Mouse (Mus musculus) MEL (cell line): ENCODE measurements around the gene Efemp1. TPM values are rescaled to one million over a fixed set of nuclear protein-coding genes. Genes with fewer than 3 reads are reported as not detected.

Experiments used
- DNase-seq: peaks from one replicate; pipeline ENCODE4 v3.0.0; 2011; ENCODE audit warnings: low read depth, low spot score
- H3K27ac ChIP-seq: 2 replicates; pipeline ENCODE4 v1.5.1; 2012; ENCODE audit warnings: low read depth, mild to moderate bottlenecking, control low read depth, low read length, moderate library complexity; ENCODE audit not compliant: control insufficient read depth
- H3K27me3 ChIP-seq, 2 experiments: fragments of 150-350 bp in 1 of 2; sonication (generic) in 1 of 2; 2 replicates each; pipeline ENCODE4 v1.6.1; 2012; ENCODE audit warnings: low read length in 2 of 2, mild to moderate bottlenecking in 2 of 2, improper control_type of control experiment in 1 of 2, moderate library complexity in 1 of 2; ENCODE audit not compliant: insufficient read depth in 2 of 2, control insufficient read depth in 1 of 2
- H3K36me3 ChIP-seq, 2 experiments: 2 replicates each; pipeline ENCODE4 v1.6.1; 2012 to 2014; ENCODE audit warnings: low read length in 2 of 2, improper control_type of control experiment in 1 of 2, inconsistent platforms in 1 of 2, mild to moderate bottlenecking in 1 of 2; ENCODE audit not compliant: insufficient read depth in 2 of 2, control insufficient read depth in 1 of 2
- H3K4me1 ChIP-seq, 2 experiments: fragments of 150-350 bp in 1 of 2; sonication (generic) in 1 of 2; 2 replicates each; pipeline ENCODE4 v1.6.1; 2012; ENCODE audit warnings: low read length in 2 of 2, improper control_type of control experiment in 1 of 2, mild to moderate bottlenecking in 1 of 2; ENCODE audit not compliant: insufficient read depth in 2 of 2, control insufficient read depth in 1 of 2
- H3K4me3 ChIP-seq, 2 experiments: fragments of 150-350 bp in 1 of 2; sonication (generic) in 1 of 2; 2 replicates each; pipeline ENCODE4 v1.5.1; 2012; ENCODE audit warnings: low read depth in 2 of 2, low read length in 2 of 2, mild to moderate bottlenecking in 2 of 2, moderate library complexity in 2 of 2, control low read depth in 1 of 2, improper control_type of control experiment in 1 of 2; ENCODE audit not compliant: control insufficient read depth in 1 of 2, insufficient read depth in 1 of 2
- H3K79me2 ChIP-seq: 2 replicates; pipeline ENCODE4 v1.6.1; 2012; ENCODE audit warnings: mild to moderate bottlenecking, low read length, moderate library complexity; ENCODE audit not compliant: control insufficient read depth, poor library complexity, insufficient read depth
- H3K9ac ChIP-seq: 2 replicates; pipeline ENCODE4 v1.6.1; 2012; ENCODE audit warnings: low read depth, mild to moderate bottlenecking, control low read depth, low read length, moderate library complexity; ENCODE audit not compliant: control insufficient read depth, poor library complexity, severe bottlenecking
- H3K9me3 ChIP-seq: fragments of 150-350 bp; sonication (generic); replicated peaks from 2 replicates; pipeline ENCODE4 v1.6.1; 2012; ENCODE audit warnings: mild to moderate bottlenecking, low read length, improper control_type of control experiment, moderate library complexity; ENCODE audit not compliant: insufficient read depth
- BHLHE40 ChIP-seq: IDR thresholded peaks from 2 replicates; pipeline ENCODE4 v1.6.1; 2012; ENCODE audit warnings: low read depth, mild to moderate bottlenecking, inconsistent platforms, low read length, improper control_type of control experiment, borderline replicate concordance
- CHD1 ChIP-seq: IDR thresholded peaks from 2 replicates; pipeline ENCODE4 v1.6.1; 2012; ENCODE audit warnings: low read depth, mild to moderate bottlenecking, inconsistent platforms, low read length, improper control_type of control experiment
- CHD2 ChIP-seq: IDR thresholded peaks from 2 replicates; pipeline ENCODE4 v1.6.1; 2011; ENCODE audit warnings: low read length, improper control_type of control experiment
- CTCF ChIP-seq, 3 experiments: IDR thresholded peaks in 2 of 3; conservative IDR thresholded peaks in 1 of 3; 2 replicates each; pipeline ENCODE4 v1.5.1; 2011 to 2012; ENCODE audit warnings: low read length in 3 of 3, low read depth in 2 of 3, mild to moderate bottlenecking in 2 of 3, improper control_type of control experiment in 1 of 3, inconsistent platforms in 1 of 3, mixed read lengths in 1 of 3, moderate library complexity in 1 of 3; ENCODE audit not compliant: control insufficient read depth in 1 of 3, insufficient read depth in 1 of 3, poor library complexity in 1 of 3, severe bottlenecking in 1 of 3
- E2F4 ChIP-seq: IDR thresholded peaks from 2 replicates; pipeline ENCODE4 v1.6.1; 2011; ENCODE audit warnings: low read depth, low read length, improper control_type of control experiment, borderline replicate concordance
- ELF1 ChIP-seq: IDR thresholded peaks from 2 replicates; pipeline ENCODE4 v1.6.1; 2014; ENCODE audit warnings: low read depth, mild to moderate bottlenecking, inconsistent platforms, low read length, improper control_type of control experiment, moderate library complexity
- GATA1 ChIP-seq: IDR thresholded peaks from 2 replicates; pipeline ENCODE4 v1.6.1; 2011; ENCODE audit warnings: low read depth, low read length, improper control_type of control experiment
- HCFC1 ChIP-seq: IDR thresholded peaks from 2 replicates; pipeline ENCODE4 v1.6.1; 2012; ENCODE audit warnings: low read depth, mild to moderate bottlenecking, inconsistent platforms, low read length, improper control_type of control experiment, moderate library complexity
- JUND ChIP-seq: IDR thresholded peaks from 2 replicates; pipeline ENCODE4 v1.6.1; 2011; ENCODE audit warnings: low read depth, mild to moderate bottlenecking, improper control_type of control experiment, low read length
- MAFK ChIP-seq: IDR thresholded peaks from 2 replicates; pipeline ENCODE4 v1.6.1; 2011; ENCODE audit warnings: low read depth, mild to moderate bottlenecking, low read length, improper control_type of control experiment, borderline replicate concordance
- MAX ChIP-seq: IDR thresholded peaks from 2 replicates; pipeline ENCODE4 v1.6.1; 2011; ENCODE audit warnings: low read length, improper control_type of control experiment
- MAZ ChIP-seq: IDR thresholded peaks from 2 replicates; pipeline ENCODE4 v1.6.1; 2012; ENCODE audit warnings: low read depth, mild to moderate bottlenecking, inconsistent platforms, low read length, improper control_type of control experiment
- MEF2A ChIP-seq: IDR thresholded peaks from 2 replicates; pipeline ENCODE4 v1.6.1; 2014; ENCODE audit warnings: low read depth, mild to moderate bottlenecking, inconsistent platforms, low read length, improper control_type of control experiment; ENCODE audit not compliant: poor library complexity, insufficient replicate concordance, severe bottlenecking; ENCODE audit errors: extremely low read depth
- NRF1 ChIP-seq: IDR thresholded peaks from 2 replicates; pipeline ENCODE4 v1.6.1; 2014; ENCODE audit warnings: low read depth, mild to moderate bottlenecking, inconsistent platforms, low read length, improper control_type of control experiment, moderate library complexity; ENCODE audit not compliant: poor library complexity, insufficient read depth, severe bottlenecking
- POLR2AphosphoS2 ChIP-seq: IDR thresholded peaks from 2 replicates; pipeline ENCODE4 v1.6.1; 2011; ENCODE audit warnings: low read length, improper control_type of control experiment
- POLR2AphosphoS5 ChIP-seq: IDR thresholded peaks from 2 replicates; pipeline ENCODE4 v1.6.1; 2012; ENCODE audit warnings: low read depth, borderline replicate concordance, mild to moderate bottlenecking, inconsistent platforms, low read length, moderate library complexity, mixed read lengths
- RAD21 ChIP-seq: IDR thresholded peaks from 2 replicates; pipeline ENCODE4 v1.6.1; 2011; ENCODE audit warnings: mild to moderate bottlenecking, low read depth, low read length, improper control_type of control experiment
- SIN3A ChIP-seq: IDR thresholded peaks from 2 replicates; pipeline ENCODE4 v1.6.1; 2012; ENCODE audit warnings: low read length, improper control_type of control experiment, inconsistent platforms
- TAL1 ChIP-seq: IDR thresholded peaks from 2 replicates; pipeline ENCODE4 v1.6.1; 2012; ENCODE audit warnings: mild to moderate bottlenecking, inconsistent platforms, low read length, moderate library complexity, mixed read lengths
- TBP ChIP-seq: IDR thresholded peaks from 2 replicates; pipeline ENCODE4 v1.8.0; 2011; ENCODE audit warnings: low read depth, low read length, improper control_type of control experiment
- TCF12 ChIP-seq: IDR thresholded peaks from 2 replicates; pipeline ENCODE4 v1.6.1; 2014; ENCODE audit warnings: low read depth, mild to moderate bottlenecking, inconsistent platforms, low read length, improper control_type of control experiment, moderate library complexity
- UBTF ChIP-seq: IDR thresholded peaks from 2 replicates; pipeline ENCODE4 v1.6.1; 2012; ENCODE audit warnings: low read depth, mild to moderate bottlenecking, inconsistent platforms, low read length, improper control_type of control experiment, moderate library complexity, borderline replicate concordance; ENCODE audit not compliant: insufficient read depth
- USF1 ChIP-seq: IDR thresholded peaks from 2 replicates; pipeline ENCODE4 v1.6.1; 2014; ENCODE audit warnings: low read depth, mild to moderate bottlenecking, inconsistent platforms, low read length, improper control_type of control experiment, moderate library complexity
- ZKSCAN1 ChIP-seq: IDR thresholded peaks from 2 replicates; pipeline ENCODE4 v1.6.1; 2012; ENCODE audit warnings: low read depth, mild to moderate bottlenecking, inconsistent platforms, low read length, improper control_type of control experiment, moderate library complexity
- ZMIZ1 ChIP-seq: IDR thresholded peaks from 2 replicates; pipeline ENCODE4 v1.6.1; 2012; ENCODE audit warnings: low read depth, mild to moderate bottlenecking, inconsistent platforms, low read length, improper control_type of control experiment, moderate library complexity
- ZNF384 ChIP-seq: IDR thresholded peaks from 2 replicates; pipeline ENCODE4 v1.6.1; 2012; ENCODE audit warnings: low read depth, mild to moderate bottlenecking, inconsistent platforms, low read length, improper control_type of control experiment
- polyA plus RNA-seq, 2 experiments: library from polyadenylated mRNA; stranded (reverse) in 1 of 2; unstranded in 1 of 2; fragments of >175 nt in 1 of 2; fragments of >200 nt in 1 of 2; gene quantifications; 2 replicates each; pipeline versions ENCODE4 v1.2.1 to v1.2.4; 2012; ENCODE audit warnings: low replicate concordance in 2 of 2, low read depth in 1 of 2; ENCODE audit not compliant: insufficient read length in 2 of 2, insufficient read depth in 1 of 2, missing spikeins in 1 of 2
- total RNA-seq: library from RNA; depleted of rRNA; stranded (reverse); fragments of 300-350 nt; gene quantifications from 2 replicates; pipeline ENCODE4 v1.2.3, GENCODE M21; 2012

The Efemp1 gene
- total and polyA plus RNA-seq, 3 experiments, result not detected

DNA sequence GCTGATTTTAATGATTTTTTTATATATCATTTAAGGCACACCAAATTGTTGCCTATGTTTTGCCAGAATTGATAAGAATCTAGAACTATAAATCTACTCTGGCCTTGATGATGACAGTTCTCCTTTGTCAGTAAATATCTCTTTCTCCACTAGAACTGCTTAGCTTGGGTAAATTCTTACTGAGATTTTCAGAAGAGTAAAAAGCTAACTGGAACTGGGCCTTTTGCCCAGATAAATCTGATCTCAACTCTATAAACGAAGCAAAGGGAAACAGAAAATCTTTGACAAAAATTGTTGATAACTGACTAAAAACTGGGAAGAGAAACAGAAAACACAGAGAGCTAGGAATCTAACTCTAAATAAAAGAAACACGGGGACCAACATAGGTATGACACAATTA lies 51.6 kb downstream of the Efemp1 start:
- TF ChIP-seq SIN3A (no peak), MAZ (no peak), USF1 (no peak), HCFC1 (no peak), CHD1 (no peak), MAX (no peak), E2F4 (no peak), GATA1 (no peak), MAFK (no peak), TCF12 (no peak), CTCF (IDR thresholded peaks at IDR 0.05 in 2 of 3, conservative IDR thresholded peaks at IDR 0.05 in 1 of 3; ENCODE audit: control insufficient read depth in 1 of 3, insufficient read depth in 1 of 3, low read depth in 2 of 3, low read length in 3 of 3, poor library complexity in 1 of 3, severe bottlenecking in 1 of 3) (no peak), MEF2A (no peak)
- no peaks in the 10 kb centered on the region for H3K36me3 ChIP-seq
- no peak overlapping the region for H3K4me3 ChIP-seq

DNA sequence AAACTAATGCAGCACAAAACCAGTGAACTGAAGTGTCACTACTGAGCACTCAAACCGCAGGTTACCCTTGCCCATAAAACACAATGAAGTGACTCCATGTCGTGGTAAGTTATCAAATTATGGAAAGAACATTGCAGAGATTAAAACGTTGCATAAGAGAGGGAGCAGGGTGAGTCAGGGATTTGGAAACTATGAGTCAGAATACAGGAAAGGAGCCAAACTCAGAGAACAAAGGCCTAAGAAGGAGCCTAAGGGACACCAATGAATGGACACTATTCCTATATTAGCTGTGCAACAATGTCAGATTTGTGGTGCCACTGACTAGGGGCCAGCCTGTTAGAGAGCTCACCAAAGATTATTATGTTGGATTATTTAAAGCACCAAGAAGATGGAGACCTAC lies 53.3 kb downstream of the Efemp1 start:
- H3K4me1 ChIP-seq, result no peaks in the 10 kb centered on the region
- no peaks in the 10 kb centered on the region for H3K9me3 ChIP-seq
- DNase-seq, result no peak
- H3K79me2 ChIP-seq, result no peaks in the 10 kb centered on the region
- H3K9ac ChIP-seq, result no peak overlapping the region
- H3K27ac ChIP-seq, result no peak overlapping the region
- H3K4me3 ChIP-seq, result no peak overlapping the region
- no peaks in the 10 kb centered on the region; a peak in 1 of 4 replicates for H3K27me3 ChIP-seq
- no peaks in the 10 kb centered on the region for H3K36me3 ChIP-seq
- TF ChIP-seq ZMIZ1 (no peak), E2F4 (no peak), POLR2AphosphoS5 (no peak), BHLHE40 (no peak), NRF1 (no peak), TAL1 (no peak), ZNF384 (no peak), CHD2 (no peak), USF1 (no peak), TBP (no peak), POLR2AphosphoS2 (no peak), ZKSCAN1 (no peak), TCF12 (no peak), ELF1 (no peak), CTCF (IDR thresholded peaks at IDR 0.05 in 2 of 3, conservative IDR thresholded peaks at IDR 0.05 in 1 of 3; ENCODE audit: control insufficient read depth in 1 of 3, insufficient read depth in 1 of 3, low read depth in 2 of 3, low read length in 3 of 3, poor library complexity in 1 of 3, severe bottlenecking in 1 of 3) (no peak), JUND (no peak), UBTF (no peak), RAD21 (no peak)
- TF ChIP-seq, all 39 proteins: peak for 0

More for the DNA sequence above, 51.6 kb downstream of the Efemp1 start:
- Histone ChIP-seq H3K79me2 (no peaks in the 10 kb centered on the region), H3K9ac (no peak overlapping the region), H3K27ac (no peak overlapping the region), H3K4me1 (no peaks in the 10 kb centered on the region), H3K9me3 (no peaks in the 10 kb centered on the region), H3K27me3 (no peaks in the 10 kb centered on the region)
- DNase-seq, result no peak
